In genomic region chr6:91020810-91021209, GRCm38 (mm10) we compare ENCODE assay signal across 12 mouse cellular contexts. TPM values are rescaled to one million over a fixed set of nuclear protein-coding genes. Genes with fewer than 3 reads are reported as not detected.
DNase-seq lines count a peak whose midpoint lies in the region; ATAC-seq and TF ChIP-seq lines count a peak whose summit lies in the region.
"Had no signal": no experiment of that assay in that cellular context is flagged by ENCODE, and none has a peak within 500 bp of the region (broad histone marks: within the 10 kb centered on the region; RNA-seq: fewer than 3 reads in every experiment).

No protein-coding gene starts in this region.

- no peaks in the 10 kb centered on the region for H3K36me3 ChIP-seq in embryonic facial prominence, embryonic 11.5 days (replicated peaks; ENCODE audit: control insufficient read depth, insufficient read depth, low read depth, low read length)
- H3K36me3 ChIP-seq in kidney, adult 2 months (ENCODE audit: control insufficient read depth, insufficient read depth, low read length): no peaks in the 10 kb centered on the region
- H3K36me3 ChIP-seq in limb, embryonic 11.5 days (ENCODE audit: control insufficient read depth, insufficient read depth, low read length): no peaks in the 10 kb centered on the region

- no peaks in the 10 kb centered on the region for H3K4me1 ChIP-seq in embryonic facial prominence, embryonic 11.5 days (ENCODE audit: control insufficient read depth, insufficient read depth, low read length)
- peaks cover 3% of the 10 kb centered on the region; the same call in 1 of the 2 replicates for H3K4me1 ChIP-seq in kidney, adult 2 months (ENCODE audit: control insufficient read depth, insufficient read depth, low read length)
- 0 out of 2 replicates have a peak, but pooled peaks cover 3% of the 10 kb centered on the region for H3K4me1 ChIP-seq in limb, embryonic 11.5 days (ENCODE audit: control insufficient read depth, insufficient read depth, low read length)

- H3K9ac ChIP-seq in embryonic facial prominence, embryonic 11.5 days (replicated peaks; ENCODE audit: low read length): no peak overlapping the region
- no peak overlapping the region for H3K9ac ChIP-seq in limb, embryonic 11.5 days (ENCODE audit: low read length)

- H3K4me2 ChIP-seq in embryonic facial prominence, embryonic 11.5 days (ENCODE audit: low read depth, low read length): no peak overlapping the region
- no peak overlapping the region for H3K4me2 ChIP-seq in limb, embryonic 11.5 days (ENCODE audit: low read depth, severe bottlenecking)

- no peak for ATAC-seq in embryonic facial prominence, embryonic 11.5 days (replicated peaks; ENCODE audit: insufficient number of reproducible peaks, low FRiP score, low TSS enrichment, low read depth)
- peak; percentile 42; the same call in 1 of the 2 replicates for ATAC-seq in limb, embryonic 11.5 days (ENCODE audit: insufficient number of reproducible peaks, low FRiP score, low TSS enrichment, low read depth)
- ATAC-seq in megakaryocyte progenitor cell, adult 5-6 weeks (replicated peaks; ENCODE audit: poor library complexity): no peak

- H3K4me3 ChIP-seq in embryonic facial prominence, embryonic 11.5 days (ENCODE audit: low read depth, low read length): no peak overlapping the region
- H3K4me3 ChIP-seq in kidney, adult 2 months (ENCODE audit: insufficient read depth, low read depth, low read length): no peak overlapping the region
- no peak overlapping the region for H3K4me3 ChIP-seq in limb, embryonic 11.5 days (ENCODE audit: low read depth, low read length)

- no peaks in the 10 kb centered on the region for H3K9me3 ChIP-seq in embryonic facial prominence, embryonic 11.5 days (replicated peaks; ENCODE audit: control insufficient read depth, low read length)
- no peaks in the 10 kb centered on the region for H3K9me3 ChIP-seq in limb, embryonic 11.5 days (ENCODE audit: control insufficient read depth, low read length)

- no peak for TF ChIP-seq POLR2A in kidney, adult 2 months (IDR thresholded peaks at IDR 0.05; ENCODE audit: low read depth, low read length)

- peak; percentile 67 for DNase-seq in NIH3T3 (ENCODE audit: low read depth)
- peak; percentile 41 for DNase-seq in embryonic facial prominence, embryonic 11.5 days (ENCODE audit: low spot score)
- DNase-seq in kidney, adult 2 months: peak; percentile 38
- peak; percentile 42 for DNase-seq in limb, embryonic 11.5 days (ENCODE audit: low spot score)
- DNase-seq in lung, postnatal 36 days: no peak
- DNase-seq in cerebellum, adult 9-11 months: no peak
- DNase-seq: cerebellum, postnatal 36 days; gastrocnemius, postnatal 14 days; liver; lung, postnatal 10 days; thymus, postnatal 36 days had no signal

- no peak overlapping the region for H3K27ac ChIP-seq in embryonic facial prominence, embryonic 11.5 days (replicated peaks; ENCODE audit: low read depth, low read length)
- H3K27ac ChIP-seq in kidney, adult 2 months (ENCODE audit: insufficient read depth, low read depth, low read length): no peak overlapping the region
- H3K27ac ChIP-seq in limb, embryonic 11.5 days (replicated peaks; ENCODE audit: low read depth, low read length): no peak overlapping the region

- no peak for TF ChIP-seq CTCF in kidney, adult 2 months (conservative IDR thresholded peaks at IDR 0.05; ENCODE audit: insufficient read depth, insufficient read length, low read depth, low read length)

- WGBS in embryonic facial prominence, embryonic 11.5 days: 49% methylated on average over 7 of the region's 7 CpGs
- 52% methylated on average over 7 of the region's 7 CpGs for WGBS in kidney, adult 2 months
- 33% methylated on average over 7 of the region's 7 CpGs for WGBS in limb, embryonic 11.5 days

- H3K27me3 ChIP-seq in embryonic facial prominence, embryonic 11.5 days (ENCODE audit: control insufficient read depth, insufficient read depth, low read length): no peaks in the 10 kb centered on the region
- H3K27me3 ChIP-seq in kidney, adult 2 months (replicated peaks; ENCODE audit: control insufficient read depth, insufficient read depth, low read length): no peaks in the 10 kb centered on the region
- H3K27me3 ChIP-seq in limb, embryonic 11.5 days (ENCODE audit: control insufficient read depth, insufficient read depth, low read length): no peaks in the 10 kb centered on the region

RNA-seq across cellular contexts. Expression of gene Iqsec1, which starts 32.3 kb away (rescaled TPM):
- 6.1 and 8.9 TPM in 2 replicates for polyA plus RNA-seq in embryonic facial prominence, embryonic 11.5 days (2014; fragmentation: Nextera tagmentation; extraction: Ambion mirVana)
- 149 and 162 TPM in 2 replicates for polyA plus RNA-seq in kidney, adult 2 months (2012; rRNA removed)
- 8.5 TPM in 2 replicates for polyA plus RNA-seq in limb, embryonic 11.5 days (2014; fragmentation: Nextera tagmentation; extraction: Ambion mirVana)
- total RNA-seq in megakaryocyte progenitor cell, adult 5-6 weeks (2015): 25.9 and 32.5 TPM in 2 replicates
- 3.5 and 8.7 TPM in 2 replicates for total RNA-seq in megakaryocyte progenitor cell, adult 5-6 weeks (2017)

Comparison
In these comparisons a context has a peak if more than half of its experiments do, and no peak if none do; other contexts are left out.
1. DNase-seq: peak in NIH3T3 (single experiment), embryonic facial prominence, embryonic 11.5 days (single experiment), kidney, adult 2 months (single experiment) and limb, embryonic 11.5 days (single experiment); none in lung, postnatal 36 days (single experiment) and cerebellum, adult 9-11 months (single experiment).
2. RNA of gene Iqsec1, which starts 32.3 kb away (polyA plus RNA-seq): 149 to 162 TPM in kidney, adult 2 months; 8.5 TPM in limb, embryonic 11.5 days and 6.1 to 8.9 TPM in embryonic facial prominence, embryonic 11.5 days; every median in the first group is over 10 times any median in the second.